Mouse (Mus musculus) heart, embryonic 12.5 days (tissue): Measurements from ENCODE around the gene Pheta2. TPM values are rescaled to one million over a fixed set of nuclear protein-coding genes. Genes with fewer than 3 reads are reported as not detected.

ENCODE experiments used
- ATAC-seq: fragments of 200-750 bp; cut with Nextera tagmentation; 2 replicates; pipeline ENCODE4 v1.8.0; 2017; ENCODE audit warnings: moderate TSS enrichment, moderate library complexity; ENCODE audit not compliant: insufficient number of reproducible peaks, low FRiP score
- H3K27ac ChIP-seq: fragments of 300-500 bp; sonication (generic); 2 replicates; pipeline ENCODE4 v1.5.1; 2016; ENCODE audit warnings: mild to moderate bottlenecking, moderate library complexity; ENCODE audit not compliant: poor library complexity, severe bottlenecking
- H3K27me3 ChIP-seq: fragments of 300-500 bp; sonication (generic); replicated peaks from 2 replicates; pipeline ENCODE4 v1.6.1; 2016; ENCODE audit warnings: mild to moderate bottlenecking, moderate library complexity
- H3K36me3 ChIP-seq: fragments of 300-500 bp; sonication (generic); 2 replicates; pipeline ENCODE4 v1.6.1; 2016; ENCODE audit warnings: mild to moderate bottlenecking, moderate library complexity
- H3K4me1 ChIP-seq: fragments of 300-500 bp; sonication (generic); replicated peaks from 2 replicates; pipeline ENCODE4 v1.6.1; 2016; ENCODE audit warnings: mild to moderate bottlenecking
- H3K4me2 ChIP-seq: fragments of 300-500 bp; sonication (generic); 2 replicates; pipeline ENCODE4 v1.6.1; 2016; ENCODE audit warnings: mild to moderate bottlenecking, moderate library complexity
- H3K4me3 ChIP-seq: fragments of 300-500 bp; sonication (generic); 2 replicates; pipeline ENCODE4 v1.5.1; 2016; ENCODE audit warnings: mild to moderate bottlenecking
- H3K9ac ChIP-seq: fragments of 300-500 bp; sonication (generic); 2 replicates; pipeline ENCODE4 v1.6.1; 2016; ENCODE audit warnings: mild to moderate bottlenecking, moderate library complexity
- H3K9me3 ChIP-seq: fragments of 300-500 bp; sonication (generic); replicated peaks from 2 replicates; pipeline ENCODE4 v1.6.1; 2016; ENCODE audit warnings: mild to moderate bottlenecking, moderate library complexity
- WGBS: fragments of 180-500 bp; shearing (Covaris S2); methylation state at CpG from one replicate; pipeline ENCODE4 v1.1.7; 2016; 5-methylcytosine and 5-hydroxymethylcytosine counted together
- polyA plus RNA-seq: library from polyadenylated mRNA; unstranded; fragments of >200 nt; fragmentation: Nextera tagmentation; extraction: Ambion mirVana; gene quantifications from 2 replicates; pipeline ENCODE4 v1.2.1, GENCODE M21; 2016

Gene Pheta2
- polyA plus RNA-seq, 1 experiment from 2014 or later, result 9.8 TPM

GRCm38 (mm10) chr15:82343368-82344287 lies 4.9 kb downstream of the Pheta2 start:
- H3K27me3 ChIP-seq, result no peaks in the 10 kb centered on the region
- no peaks in the 10 kb centered on the region for H3K9me3 ChIP-seq
- no peak overlapping the region for H3K4me3 ChIP-seq
- peaks cover 19% of the 10 kb centered on the region for H3K36me3 ChIP-seq
- H3K9ac ChIP-seq, result no peak overlapping the region
- no peak overlapping the region for H3K27ac ChIP-seq
- 88% methylated on average over 27 of the region's 27 CpGs for WGBS
- H3K4me1 ChIP-seq, result peaks cover 45% of the 10 kb centered on the region
- peak overlapping the region; percentile 37 for H3K4me2 ChIP-seq
- ATAC-seq, result no peak

GRCm38 (mm10) chr15:82344971-82345370 lies 6.2 kb downstream of the Pheta2 start:
- H3K27ac ChIP-seq, result no peak overlapping the region
- H3K9ac ChIP-seq, result no peak overlapping the region
- peaks cover 33% of the 10 kb centered on the region for H3K36me3 ChIP-seq
- peak overlapping the region; percentile 90 for H3K4me2 ChIP-seq
- H3K27me3 ChIP-seq, result no peaks in the 10 kb centered on the region
- no peak for ATAC-seq
- peaks cover 39% of the 10 kb centered on the region for H3K4me1 ChIP-seq
- WGBS, result 87% methylated on average over 6 of the region's 6 CpGs
- no peaks in the 10 kb centered on the region for H3K9me3 ChIP-seq
- H3K4me3 ChIP-seq, result no peak overlapping the region; the same call in 1 of the 2 replicates

DNA sequence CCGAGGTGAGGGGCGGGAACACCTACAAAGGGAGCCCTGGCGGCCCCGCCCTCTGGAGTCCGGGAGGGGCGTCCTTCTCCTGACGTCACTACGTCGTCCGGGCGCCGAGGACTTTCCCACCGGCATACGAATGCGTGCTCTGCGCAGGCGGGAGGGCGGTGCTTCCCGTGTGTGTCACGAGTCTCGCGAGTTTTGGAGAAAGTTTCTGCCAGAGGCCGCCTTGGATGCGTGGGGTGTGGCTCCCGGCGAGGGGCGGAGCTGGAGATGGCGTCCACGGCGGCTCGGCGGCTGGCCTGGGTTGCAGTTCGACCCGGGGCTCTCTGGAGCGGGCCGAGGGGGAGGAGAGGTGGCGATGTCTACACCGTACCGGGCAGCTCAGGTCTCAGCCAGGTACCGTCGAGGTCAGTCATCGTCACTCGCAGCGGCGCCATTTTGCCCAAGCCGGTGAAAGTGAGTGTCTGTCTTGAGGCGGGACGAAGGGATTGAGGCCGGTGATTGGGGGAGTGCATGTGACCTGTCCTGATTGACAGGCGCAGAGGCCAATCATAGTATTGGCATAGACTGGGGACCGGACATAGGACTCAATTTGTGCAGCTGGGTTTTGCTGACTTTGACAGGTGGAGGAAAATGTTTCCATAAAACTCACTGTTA lies 7.2 kb downstream of the Pheta2 start:
- Histone ChIP-seq H3K4me2 (peak overlapping the region; percentile 90), H3K27me3 (no peaks in the 10 kb centered on the region), H3K4me1 (peaks cover 32% of the 10 kb centered on the region), H3K4me3 (peak overlapping the region; percentile 70), H3K9ac (peak overlapping the region; percentile 79), H3K27ac (peak overlapping the region; percentile 83), H3K9me3 (no peaks in the 10 kb centered on the region), H3K36me3 (peaks cover 42% of the 10 kb centered on the region)
- peak; percentile 95 for ATAC-seq
- under 1% methylated on average over 51 of the region's 51 CpGs for WGBS

DNA sequence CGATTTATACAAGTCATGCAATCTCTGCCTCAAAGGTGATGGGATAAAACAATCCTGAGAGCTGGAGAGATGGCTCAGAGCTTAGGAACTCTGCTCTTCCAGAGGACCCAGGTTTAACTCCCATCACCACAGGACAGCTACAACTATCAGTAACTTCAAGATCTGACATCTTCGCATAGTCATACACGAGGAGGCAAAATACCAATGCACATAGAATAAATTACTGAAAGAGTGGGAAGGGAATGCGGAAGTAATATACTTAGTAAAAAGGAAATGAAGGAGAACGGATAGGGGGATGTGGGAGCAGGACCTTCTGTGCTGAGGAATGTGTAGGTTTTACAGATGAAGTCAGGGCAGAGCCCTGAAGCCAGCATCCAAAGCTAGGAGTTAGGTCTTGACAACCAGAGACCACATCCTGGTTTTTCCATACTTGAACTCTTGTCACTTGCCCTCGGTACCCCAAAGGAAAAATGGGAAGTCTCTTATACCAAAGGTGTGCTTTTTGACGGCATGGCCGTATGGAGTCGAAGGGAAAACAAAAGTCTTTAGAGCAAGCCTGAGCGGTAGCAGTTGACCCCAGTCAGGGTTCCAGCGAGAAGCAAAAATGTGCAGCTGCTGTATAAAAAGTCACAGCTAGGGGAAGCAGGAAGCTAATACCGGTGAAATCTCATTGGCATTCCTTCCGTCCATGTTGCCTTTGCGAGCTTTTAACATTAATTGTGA lies 8.0 kb downstream of the Pheta2 start:
- Histone ChIP-seq H3K27me3 (no peaks in the 10 kb centered on the region), H3K4me3 (peak overlapping the region; percentile 70), H3K27ac (peak overlapping the region; percentile 80), H3K36me3 (peaks cover 45% of the 10 kb centered on the region), H3K9ac (peak overlapping the region; percentile 79), H3K9me3 (no peaks in the 10 kb centered on the region), H3K4me2 (peak overlapping the region; percentile 90), H3K4me1 (peaks cover 31% of the 10 kb centered on the region)
- no peak for ATAC-seq
- WGBS, result 47% methylated on average over 14 of the region's 14 CpGs

DNA sequence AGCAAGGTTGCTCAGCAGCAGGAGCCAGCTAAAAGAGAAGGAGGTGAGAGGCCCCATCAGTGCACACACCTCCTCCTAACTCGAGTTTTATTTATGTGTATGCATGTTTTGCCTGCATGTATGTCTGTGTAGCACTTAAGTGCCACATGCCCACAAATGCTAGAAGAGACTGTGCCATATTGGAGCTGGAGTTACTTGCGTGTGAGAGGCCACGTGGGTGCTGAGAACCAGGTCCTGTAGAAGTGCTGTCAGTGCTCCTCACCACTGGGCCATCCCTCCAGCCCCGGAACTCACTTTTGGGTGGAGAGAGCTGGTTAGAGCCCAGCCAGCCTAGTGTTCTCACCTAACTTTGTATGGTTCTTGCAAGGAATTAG lies 8.5 kb downstream of the Pheta2 start:
- peak overlapping the region; percentile 70 for H3K4me3 ChIP-seq
- H3K9ac ChIP-seq, result peak overlapping the region; percentile 79
- 79% methylated on average over 4 of the region's 4 CpGs for WGBS
- H3K4me2 ChIP-seq, result peak overlapping the region; percentile 90
- ATAC-seq, result no peak
- peaks cover 31% of the 10 kb centered on the region for H3K4me1 ChIP-seq
- no peaks in the 10 kb centered on the region for H3K27me3 ChIP-seq
- peaks cover 45% of the 10 kb centered on the region for H3K36me3 ChIP-seq
- no peaks in the 10 kb centered on the region for H3K9me3 ChIP-seq
- H3K27ac ChIP-seq, result peak overlapping the region; percentile 80; the same call in 1 of the 2 replicates

GRCm38 (mm10) chr15:82347852-82348251 lies 9.1 kb downstream of the Pheta2 start:
- 92% methylated on average over 12 of the region's 12 CpGs for WGBS
- 0 out of 2 replicates have a peak overlapping the region, but pooled peaks have one; percentile 8 for H3K9ac ChIP-seq
- ATAC-seq, result no peak

GRCm38 (mm10) chr15:82348258-82348998 lies 9.7 kb downstream of the Pheta2 start:
- H3K4me2 ChIP-seq, result no peak overlapping the region
- H3K9ac ChIP-seq, result no peak overlapping the region
- H3K36me3 ChIP-seq, result peaks cover 43% of the 10 kb centered on the region
- 87% methylated on average over 8 of the region's 8 CpGs for WGBS
- peaks cover 34% of the 10 kb centered on the region for H3K4me1 ChIP-seq
- no peak overlapping the region for H3K4me3 ChIP-seq
- ATAC-seq, result no peak
- no peaks in the 10 kb centered on the region for H3K9me3 ChIP-seq
- no peaks in the 10 kb centered on the region for H3K27me3 ChIP-seq
- no peak overlapping the region for H3K27ac ChIP-seq

More at GRCm38 (mm10) chr15:82347852-82348251, 9.1 kb downstream of the Pheta2 start:
- Histone ChIP-seq H3K9me3 (no peaks in the 10 kb centered on the region), H3K27me3 (no peaks in the 10 kb centered on the region), H3K36me3 (peaks cover 45% of the 10 kb centered on the region), H3K4me3 (no peak overlapping the region), H3K4me1 (peaks cover 33% of the 10 kb centered on the region), H3K4me2 (peak overlapping the region; percentile 90; the same call in 1 of the 2 replicates), H3K27ac (no peak overlapping the region)

GRCm38 (mm10) chr15:82348999-82349341 lies 10.2 kb downstream of the Pheta2 start:
- 91% methylated on average over 2 of the region's 2 CpGs for WGBS
- Histone ChIP-seq H3K4me2 (no peak overlapping the region), H3K4me1 (peaks cover 34% of the 10 kb centered on the region), H3K9me3 (no peaks in the 10 kb centered on the region), H3K4me3 (no peak overlapping the region), H3K27me3 (no peaks in the 10 kb centered on the region), H3K27ac (no peak overlapping the region), H3K36me3 (peaks cover 41% of the 10 kb centered on the region), H3K9ac (no peak overlapping the region)
- ATAC-seq, result no peak

DNA sequence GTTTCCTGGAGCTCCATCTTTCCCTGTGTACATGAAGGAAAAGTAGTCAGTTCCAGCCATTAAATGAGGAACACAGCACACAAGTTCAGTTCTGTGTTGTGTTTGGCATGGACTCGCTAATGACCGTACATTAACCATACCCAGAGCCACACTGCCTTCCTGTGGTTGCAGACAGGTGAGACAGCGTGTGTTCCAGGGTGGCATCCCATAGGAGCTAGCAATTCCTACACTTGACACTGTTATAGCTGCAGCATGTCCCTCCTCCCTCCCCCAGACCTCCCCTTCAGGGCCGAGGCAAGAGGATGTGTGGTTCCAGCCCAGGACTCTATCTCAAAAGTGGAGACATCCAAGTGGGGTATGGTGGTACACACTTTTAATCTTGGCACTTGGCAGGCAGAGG lies 11.6 kb downstream of the Pheta2 start:
- ATAC-seq, result no peak
- Histone ChIP-seq H3K9me3 (no peaks in the 10 kb centered on the region), H3K4me3 (no peak overlapping the region), H3K4me2 (no peak overlapping the region), H3K36me3 (peaks cover 41% of the 10 kb centered on the region), H3K4me1 (peaks cover 36% of the 10 kb centered on the region), H3K27me3 (no peaks in the 10 kb centered on the region), H3K27ac (no peak overlapping the region), H3K9ac (no peak overlapping the region)
- WGBS, result 80% methylated on average over 4 of the region's 4 CpGs

- no peaks in the 10 kb centered on the region for H3K27me3 ChIP-seq
- peaks cover 41% of the 10 kb centered on the region for H3K36me3 ChIP-seq
- H3K4me1 ChIP-seq, result peaks cover 36% of the 10 kb centered on the region
- no peaks in the 10 kb centered on the region for H3K9me3 ChIP-seq
- peak overlapping the region; percentile 88 for H3K4me2 ChIP-seq
- ATAC-seq, result peak; percentile 63
- H3K9ac ChIP-seq, result peak overlapping the region; percentile 63
- no peak overlapping the region; the same call in 1 of the 2 replicates for H3K4me3 ChIP-seq
- 36% methylated on average over 3 of the region's 3 CpGs for WGBS
- H3K27ac ChIP-seq, result peak overlapping the region; percentile 65
Measured at GRCm38 (mm10) chr15:82351480-82351879, 12.7 kb downstream of the Pheta2 start.
